Mouse (Mus musculus) CD8-positive naive resting alpha-beta T cell, adult 2 months (primary cell): Measurements from ENCODE around the gene Tmtc2.

ENCODE experiments used
- DNase-seq, 2 experiments: peaks; one replicate each; pipeline ENCODE4 v3.0.0; 2022; ENCODE audit warnings: low read depth in 2 of 2, low spot score in 2 of 2

Tmtc2 gene

GRCm38 (mm10) chr10:105548040-105548439 is 26.2 kb downstream of the Tmtc2 start:
- DNase-seq, result no peak

GRCm38 (mm10) chr10:105544004-105545003 is 29.9 kb downstream of the Tmtc2 start:
- DNase-seq, result no peak

DNA sequence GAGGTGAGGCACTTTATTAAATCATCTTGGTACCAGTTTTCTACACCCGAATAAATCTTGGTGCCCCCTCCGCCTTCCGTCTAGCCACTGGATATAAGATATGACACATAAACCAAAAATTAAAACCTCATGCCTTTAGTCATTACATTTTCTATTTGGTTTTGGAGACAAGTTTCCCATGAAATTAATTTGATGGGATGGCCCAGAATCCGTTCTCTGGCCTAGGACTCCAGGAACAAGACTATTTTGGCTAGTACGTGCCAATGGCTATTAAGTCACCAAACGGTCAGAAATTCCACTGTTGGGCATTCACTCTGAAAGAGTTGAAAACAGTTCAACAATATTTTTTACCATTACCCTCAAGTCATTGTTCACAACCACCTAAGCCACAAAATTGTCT is 32.2 kb downstream of the Tmtc2 start:
- no peak for DNase-seq

- DNase-seq, result no peak
Measured at GRCm38 (mm10) chr10:105539697-105540096, 34.6 kb downstream of the Tmtc2 start.

DNA sequence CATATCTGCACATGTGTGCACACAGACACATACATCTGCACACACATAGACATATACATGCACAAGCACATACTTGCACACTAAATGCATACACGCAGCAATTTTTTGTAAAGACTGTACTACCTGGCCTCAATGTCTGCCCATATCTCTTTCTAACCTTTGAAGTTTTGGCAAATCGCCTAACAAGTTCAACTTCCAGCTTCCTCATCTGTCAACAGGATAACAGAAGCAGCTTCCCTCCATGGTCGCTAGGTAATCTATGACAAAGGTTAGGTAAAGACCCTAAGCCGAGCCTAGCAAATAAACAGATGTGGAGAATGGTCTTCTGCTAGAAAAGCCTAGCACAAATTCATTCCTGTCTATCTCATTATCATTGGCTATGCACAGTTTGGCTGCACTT is 37.3 kb downstream of the Tmtc2 start:
- no peak for DNase-seq

- DNase-seq, result no peak
Measured at GRCm38 (mm10) chr10:105535848-105536247, 38.4 kb downstream of the Tmtc2 start.

GRCm38 (mm10) chr10:105532747-105533146 is 41.5 kb downstream of the Tmtc2 start:
- no peak for DNase-seq

DNA sequence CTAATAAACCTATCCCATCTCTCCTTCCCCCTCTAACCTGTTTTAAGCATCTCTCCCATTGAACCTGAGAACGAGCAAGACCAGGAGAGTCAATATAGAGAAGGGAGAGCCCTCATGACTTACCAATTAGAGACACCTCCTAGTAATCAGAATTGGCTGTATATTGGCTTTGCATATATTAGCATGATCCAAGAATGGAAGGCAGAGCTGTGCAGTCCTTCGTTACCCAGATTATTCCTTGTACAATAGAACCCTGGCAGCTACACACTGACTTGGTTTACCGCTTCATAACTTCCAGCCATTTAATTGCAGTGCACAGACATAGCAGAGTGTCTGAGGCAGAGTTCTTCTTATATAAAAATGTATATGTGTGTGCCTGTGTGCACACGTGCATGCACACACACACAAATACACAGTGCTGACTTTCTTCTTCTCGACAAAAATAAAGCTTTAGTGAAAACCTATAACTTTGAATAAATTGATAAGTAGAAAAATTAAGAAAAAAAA is 42.2 kb downstream of the Tmtc2 start:
- no peak for DNase-seq

GRCm38 (mm10) chr10:105531080-105531894 is 43.0 kb downstream of the Tmtc2 start:
- DNase-seq, result no peak

- DNase-seq, result no peak
Measured at GRCm38 (mm10) chr10:105523405-105524088, 50.7 kb downstream of the Tmtc2 start.

DNA sequence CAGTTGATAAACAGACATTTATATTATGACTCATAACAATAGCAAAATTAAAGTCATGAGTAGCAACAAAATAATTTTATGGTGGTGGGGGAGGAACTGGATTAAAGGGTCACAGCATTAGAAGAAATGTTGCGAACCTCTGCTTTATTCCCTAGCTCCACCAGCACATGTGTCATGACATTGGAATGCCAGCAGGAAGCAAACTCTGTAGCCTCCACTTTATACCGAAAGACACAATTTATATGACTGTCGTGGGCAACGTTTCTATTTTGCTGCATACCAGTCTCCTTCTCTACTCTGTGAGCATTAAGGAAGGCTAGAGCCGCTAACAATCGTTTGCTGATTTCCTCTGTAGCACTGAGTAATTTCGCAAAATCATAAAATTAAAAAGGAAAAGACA is 51.8 kb downstream of the Tmtc2 start:
- no peak for DNase-seq

DNA sequence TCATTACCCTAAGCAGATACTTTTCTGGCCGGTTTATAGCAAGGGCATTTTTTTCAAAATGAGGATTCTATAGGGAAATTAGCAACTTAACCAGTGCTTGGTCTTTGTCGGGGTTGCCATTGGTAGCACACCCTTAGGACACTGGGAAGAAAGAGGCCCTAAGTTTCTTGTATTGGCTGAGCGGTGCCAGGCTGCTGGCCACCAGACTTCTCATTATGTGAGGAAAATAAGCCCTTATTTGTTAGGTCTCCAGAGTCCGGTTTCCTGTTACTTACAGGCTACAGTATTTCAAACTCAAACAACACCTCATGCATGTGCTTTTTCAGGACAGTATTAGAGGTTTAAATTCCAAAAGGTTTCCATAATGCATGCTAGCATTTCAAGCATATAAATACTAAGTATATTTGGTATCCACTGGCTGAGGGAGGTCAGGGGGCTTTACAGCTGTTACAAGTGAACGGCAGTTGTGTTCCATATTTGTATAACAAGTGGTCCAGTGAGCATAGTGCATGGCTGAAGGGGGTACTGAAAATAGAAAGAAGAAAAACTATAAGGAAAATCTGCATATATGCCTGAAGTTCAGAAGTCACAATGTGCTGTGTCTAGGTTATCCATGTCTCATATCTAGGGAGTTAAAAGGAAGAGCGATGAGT is 55.0 kb downstream of the Tmtc2 start:
- DNase-seq, result no peak

- DNase-seq, result no peak
Measured at GRCm38 (mm10) chr10:105518144-105518543, 56.1 kb downstream of the Tmtc2 start.

DNA sequence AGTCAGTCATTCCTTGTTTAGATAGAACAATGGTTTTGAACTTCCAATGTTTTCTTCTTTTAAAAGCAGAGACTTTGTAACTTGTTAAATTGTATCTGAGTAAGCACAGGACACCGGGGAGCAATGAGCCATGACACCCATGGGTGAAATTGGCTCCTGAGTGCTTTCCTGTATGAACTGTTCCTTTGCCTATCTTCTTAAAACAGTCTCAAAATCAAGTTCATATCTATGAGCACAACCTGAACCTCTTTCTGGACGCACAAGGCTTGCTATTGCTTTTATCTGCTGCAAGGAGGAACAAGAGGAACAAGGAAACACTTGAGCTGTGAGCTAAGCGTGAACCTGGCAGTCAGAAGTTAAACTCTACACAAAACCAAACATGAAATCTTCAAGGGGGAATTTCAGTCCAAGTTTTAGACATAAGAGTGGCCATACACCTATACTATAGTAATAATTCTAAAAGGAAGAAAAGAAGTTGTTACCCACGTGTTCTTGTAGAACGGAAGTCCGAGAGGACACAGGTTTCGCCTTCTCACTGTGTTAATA is 60.4 kb downstream of the Tmtc2 start:
- no peak for DNase-seq

DNA sequence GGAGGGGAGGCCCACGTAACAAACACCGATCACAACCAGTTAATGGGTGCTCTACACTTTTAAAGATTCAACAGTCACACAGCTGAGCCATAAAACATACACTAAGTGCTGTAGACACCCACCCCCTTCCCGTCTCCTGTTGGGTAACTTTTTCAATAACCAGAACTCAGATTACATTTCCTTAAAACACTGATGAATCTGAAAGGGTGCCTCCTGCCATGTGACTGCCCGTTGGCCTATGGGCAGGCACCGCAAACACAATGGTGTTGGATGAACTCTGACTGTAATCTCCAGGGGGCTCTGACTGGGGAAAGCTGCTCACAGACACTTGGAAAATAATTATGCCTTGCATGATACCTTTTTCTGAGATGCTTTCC is 64.4 kb downstream of the Tmtc2 start:
- DNase-seq, result no peak

- no peak for DNase-seq
Measured at GRCm38 (mm10) chr10:105509146-105509895, 64.9 kb downstream of the Tmtc2 start.

DNA sequence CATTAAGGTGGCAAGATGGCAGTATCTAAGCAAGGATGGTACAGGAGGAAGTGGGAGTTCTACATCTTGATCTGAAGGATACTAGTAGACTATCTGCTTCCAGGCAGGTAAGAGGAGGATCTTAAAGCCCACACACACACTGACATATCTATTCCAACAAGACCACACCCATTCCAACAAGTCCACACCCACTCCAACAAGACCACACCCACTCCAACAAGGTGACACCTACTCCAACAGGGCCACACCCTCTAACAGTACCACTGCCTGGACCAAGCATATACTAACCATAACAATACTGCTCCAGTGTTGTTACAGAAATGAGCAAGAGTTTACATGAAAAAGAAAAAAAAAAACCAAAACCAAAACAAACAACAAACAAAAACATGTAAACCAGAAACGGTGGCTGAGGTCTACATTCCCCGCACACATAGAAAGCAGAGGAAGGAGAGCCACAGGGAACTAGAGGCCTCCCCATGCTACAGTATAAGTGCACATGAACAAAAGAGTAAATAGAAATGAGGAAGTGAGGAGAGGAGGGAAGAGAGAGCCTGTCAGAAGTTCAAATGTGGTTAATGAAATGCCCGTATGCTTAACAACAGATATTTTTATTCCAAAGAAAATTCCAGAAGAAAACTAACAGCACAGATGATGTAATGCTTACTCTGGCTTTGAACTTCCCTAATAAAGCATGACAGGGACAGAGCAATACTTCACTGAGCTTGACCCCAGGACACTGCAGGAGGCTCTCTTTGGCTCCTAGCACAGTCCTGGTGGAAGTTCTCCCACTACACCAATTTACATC is 66.1 kb downstream of the Tmtc2 start:
- DNase-seq, result no peak

DNA sequence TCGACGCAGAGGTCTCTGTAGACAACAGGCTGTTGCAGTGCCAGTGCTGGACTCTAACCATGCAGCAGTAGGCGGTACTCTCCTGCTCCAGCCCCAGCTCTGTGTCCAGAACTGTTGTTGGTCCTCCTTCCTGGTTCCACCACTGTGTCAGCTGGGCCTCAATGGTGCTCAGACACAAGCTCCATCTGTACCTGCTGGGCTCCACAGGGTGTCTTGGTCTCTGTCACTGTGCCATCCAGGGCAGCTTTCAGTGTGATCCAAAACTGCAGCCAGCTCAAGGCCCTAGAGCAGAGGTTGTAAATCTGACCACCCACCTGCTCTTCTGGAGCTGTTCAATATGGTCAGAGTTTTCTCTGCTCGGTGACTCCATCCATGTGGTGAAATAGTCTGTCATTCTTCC is 68.2 kb downstream of the Tmtc2 start:
- no peak for DNase-seq

DNA sequence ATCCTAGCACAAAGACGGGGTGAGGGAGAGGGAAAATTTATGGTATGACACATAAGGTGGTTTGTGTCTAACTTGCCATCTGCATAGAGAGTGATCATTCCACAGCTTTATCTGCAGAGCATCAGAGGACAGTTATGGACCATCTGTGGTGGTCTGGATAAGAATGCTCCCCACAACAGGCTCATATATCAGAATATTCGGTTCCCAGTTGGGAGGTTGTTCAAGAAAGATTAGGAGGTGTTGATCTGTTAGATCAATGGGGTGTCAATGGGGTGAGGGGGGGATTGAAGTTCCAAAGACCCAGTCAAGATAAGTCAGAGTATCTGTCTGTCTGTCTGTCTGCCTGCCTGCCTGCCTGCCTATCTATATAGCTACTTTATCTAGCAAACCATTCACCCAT is 69.8 kb downstream of the Tmtc2 start:
- no peak for DNase-seq
